In the genomic region with DNA sequence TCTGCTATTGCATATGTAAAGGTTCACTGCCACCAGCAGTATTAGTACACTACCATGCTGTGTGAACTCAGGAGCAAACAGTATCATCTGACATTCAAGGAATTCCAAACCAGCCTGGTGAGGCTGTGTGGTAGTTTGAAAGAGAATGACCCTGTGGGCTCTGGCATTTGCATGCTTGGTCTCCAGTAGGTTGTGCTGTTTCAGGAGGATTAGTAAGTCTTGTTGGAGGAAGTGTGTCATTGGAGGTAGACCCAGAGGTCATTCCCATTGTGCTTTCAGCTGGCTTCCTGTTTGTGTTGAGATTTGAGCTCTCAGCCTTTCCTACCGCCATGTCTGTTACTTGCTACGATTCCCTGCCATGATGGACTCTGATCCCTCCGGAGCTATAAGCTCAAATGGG, we compare ENCODE assay signal across 17 mouse cellular contexts.
"Had no signal": no experiment of that assay in that cellular context is flagged by ENCODE, and none has a peak within 500 bp of the region (broad histone marks: within the 10 kb centered on the region; RNA-seq: fewer than 3 reads in every experiment).

No protein-coding gene starts in this region.

- H3K4me2 ChIP-seq: limb, embryonic 13.5 days; liver, embryonic 11.5 days; liver, embryonic 15.5 days; lung, embryonic 15.5 days; neural tube, embryonic 13.5 days; stomach, embryonic 15.5 days had no signal

- H3K27ac ChIP-seq: layer of hippocampus, adult 2 months; limb, embryonic 13.5 days; liver, embryonic 15.5 days; lung, embryonic 15.5 days; midbrain, embryonic 10.5 days; neural tube, embryonic 13.5 days; stomach, embryonic 15.5 days had no signal

- H3K4me1 ChIP-seq: liver, embryonic 15.5 days had no signal

- H3K9me3 ChIP-seq: limb, embryonic 13.5 days; liver, embryonic 15.5 days; lung, embryonic 15.5 days; midbrain, embryonic 10.5 days; neural tube, embryonic 13.5 days; stomach, embryonic 15.5 days had no signal

- H3K36me3 ChIP-seq: limb, embryonic 13.5 days; liver, embryonic 15.5 days; lung, embryonic 15.5 days; midbrain, embryonic 10.5 days; neural tube, embryonic 13.5 days; stomach, embryonic 15.5 days had no signal

- H3K4me3 ChIP-seq: layer of hippocampus, adult 2 months; limb, embryonic 13.5 days; liver, embryonic 15.5 days; lung, embryonic 15.5 days; midbrain, embryonic 10.5 days; neural tube, embryonic 13.5 days; stomach, embryonic 15.5 days had no signal

- DNase-seq: kidney, adult 8-10 months; kidney, postnatal 10 days; kidney, postnatal 4 days; lung, postnatal 4 days; midbrain, embryonic 14.5 days; retina, postnatal 1 day; right cerebral cortex, postnatal 4 days; spleen, adult 18-20 months; thymus, postnatal 36 days had no signal

- H3K27me3 ChIP-seq: liver, embryonic 15.5 days; lung, embryonic 15.5 days; stomach, embryonic 15.5 days had no signal

- H3K9ac ChIP-seq: limb, embryonic 13.5 days; liver, embryonic 15.5 days; lung, embryonic 15.5 days; neural tube, embryonic 13.5 days; stomach, embryonic 15.5 days had no signal
